Comparison of ENCODE assay signal across 8 mouse cellular contexts in genomic region chr2:91458673-91459391, GRCm38 (mm10). TPM values are rescaled to one million over a fixed set of nuclear protein-coding genes. Genes with fewer than 3 reads are reported as not detected.
DNase-seq lines count a peak whose midpoint lies in the region; ATAC-seq and TF ChIP-seq lines count a peak whose summit lies in the region.

No protein-coding gene starts in this region.

- no peaks in the 10 kb centered on the region for H3K9me3 ChIP-seq in forebrain, embryonic 12.5 days
- no peaks in the 10 kb centered on the region for H3K9me3 ChIP-seq in hindbrain, postnatal 0 days (ENCODE audit: low read length)
- no peaks in the 10 kb centered on the region for H3K9me3 ChIP-seq in midbrain, embryonic 14.5 days (ENCODE audit: control insufficient read depth, low read length)

- H3K4me1 ChIP-seq in cerebellum, adult 2 months (ENCODE audit: control insufficient read depth, insufficient read depth, low read length) = no peaks in the 10 kb centered on the region
- peaks cover 53% of the 10 kb centered on the region for H3K4me1 ChIP-seq in forebrain, embryonic 12.5 days
- peaks cover 11% of the 10 kb centered on the region; the same call in 1 of the 2 replicates for H3K4me1 ChIP-seq in hindbrain, postnatal 0 days (ENCODE audit: insufficient read depth, low read length)
- peaks cover 50% of the 10 kb centered on the region for H3K4me1 ChIP-seq in midbrain, embryonic 14.5 days (ENCODE audit: control insufficient read depth, insufficient read depth, low read length)

- ATAC-seq in forebrain, embryonic 12.5 days (ENCODE audit: low FRiP score) = no peak
- peak; percentile 73 for ATAC-seq in hindbrain, postnatal 0 days
- no peak for ATAC-seq in midbrain, embryonic 14.5 days (ENCODE audit: low FRiP score, low TSS enrichment)

- peak overlapping the region; percentile 87 for H3K4me2 ChIP-seq in forebrain, embryonic 12.5 days
- peak overlapping the region; percentile 99 for H3K4me2 ChIP-seq in hindbrain, postnatal 0 days (ENCODE audit: low read depth, low read length)
- peak overlapping the region; percentile 99 for H3K4me2 ChIP-seq in midbrain, embryonic 14.5 days (ENCODE audit: low read length)

- H3K27me3 ChIP-seq in cerebellum, adult 2 months (ENCODE audit: control insufficient read depth, insufficient read depth, low read length) = no peaks in the 10 kb centered on the region
- peaks cover 17% of the 10 kb centered on the region for H3K27me3 ChIP-seq in forebrain, embryonic 12.5 days
- no peaks in the 10 kb centered on the region for H3K27me3 ChIP-seq in hindbrain, postnatal 0 days (ENCODE audit: insufficient read depth, low read length)
- H3K27me3 ChIP-seq in midbrain, embryonic 14.5 days (ENCODE audit: control insufficient read depth, insufficient read depth, low read length) = peaks cover 7% of the 10 kb centered on the region; the same call in 1 of the 2 replicates

- DNase-seq in cerebellum, adult 2 months = no peak
- no peak for DNase-seq in cerebellum, adult 9-10 months
- DNase-seq in MN1 (ENCODE audit: low spot score) (peak; percentile 37), liver (peak; percentile 43)
- peak; percentile 75 for DNase-seq in hindbrain, postnatal 0 days (ENCODE audit: low spot score)
- peak; percentile 66 for DNase-seq in midbrain, embryonic 14.5 days
- DNase-seq in thymus, postnatal 36 days = no peak

- WGBS in cerebellum, adult 2 months = 3% methylated on average over 32 of the region's 32 CpGs
- under 1% methylated on average over 32 of the region's 32 CpGs for WGBS in forebrain, embryonic 12.5 days
- under 1% methylated on average over 32 of the region's 32 CpGs for WGBS in hindbrain, postnatal 0 days
- WGBS in midbrain, embryonic 14.5 days = under 1% methylated on average over 32 of the region's 32 CpGs

- TF ChIP-seq CTCF in cerebellum, adult 2 months (IDR thresholded peaks at IDR 0.05; ENCODE audit: borderline replicate concordance, insufficient read depth, low read depth, low read length) = no peak
- peak; percentile 49; the same call in 1 of the 2 replicates for TF ChIP-seq CTCF in hindbrain, postnatal 0 days (IDR thresholded peaks at IDR 0.05; ENCODE audit: low read depth)

- no peaks in the 10 kb centered on the region; the same call in 1 of the 2 replicates for H3K36me3 ChIP-seq in forebrain, embryonic 12.5 days (replicated peaks)
- H3K36me3 ChIP-seq in hindbrain, postnatal 0 days (ENCODE audit: insufficient read depth, low read length) = no peaks in the 10 kb centered on the region
- no peaks in the 10 kb centered on the region for H3K36me3 ChIP-seq in midbrain, embryonic 14.5 days (ENCODE audit: control insufficient read depth, insufficient read depth, low read length)

- H3K9ac ChIP-seq in forebrain, embryonic 12.5 days = peak overlapping the region; percentile 87
- peak overlapping the region; percentile 76 for H3K9ac ChIP-seq in hindbrain, postnatal 0 days (replicated peaks; ENCODE audit: low read length)
- H3K9ac ChIP-seq in midbrain, embryonic 14.5 days (replicated peaks; ENCODE audit: low read length) = peak overlapping the region; percentile 64

- no peak overlapping the region for H3K27ac ChIP-seq in cerebellum, adult 2 months (ENCODE audit: insufficient read depth, low read length)
- H3K27ac ChIP-seq in forebrain, embryonic 12.5 days = peak overlapping the region; percentile 90
- H3K27ac ChIP-seq in hindbrain, postnatal 0 days = peak overlapping the region; percentile 77
- peak overlapping the region; percentile 75 for H3K27ac ChIP-seq in midbrain, embryonic 14.5 days (replicated peaks; ENCODE audit: low read depth, low read length)

- no peak for TF ChIP-seq POLR2A in cerebellum, adult 2 months (IDR thresholded peaks at IDR 0.05; ENCODE audit: borderline replicate concordance, insufficient read depth, low read length)

- peak overlapping the region; percentile 60 for H3K4me3 ChIP-seq in cerebellum, adult 2 months (replicated peaks; ENCODE audit: insufficient read depth, low read depth, low read length)
- H3K4me3 ChIP-seq in forebrain, embryonic 12.5 days (replicated peaks) = peak overlapping the region; percentile 78
- peak overlapping the region; percentile 72 for H3K4me3 ChIP-seq in hindbrain, postnatal 0 days (ENCODE audit: low read length)
- H3K4me3 ChIP-seq in midbrain, embryonic 14.5 days (replicated peaks; ENCODE audit: low read depth, low read length) = peak overlapping the region; percentile 63

RNA-seq across cellular contexts. Expression of gene Lrp4, which starts 1.5 kb away (rescaled TPM):
- polyA plus RNA-seq in cerebellum, adult 2 months (2012; rRNA removed) = 5.5 and 5.9 TPM in 2 replicates
- polyA plus RNA-seq in forebrain, embryonic 12.5 days (2016; fragmentation: Nextera tagmentation; extraction: Ambion mirVana) = 9.1 and 9.5 TPM in 2 replicates
- 28.0 and 28.4 TPM in 2 replicates for total RNA-seq in hindbrain, postnatal 0 days (2014; rRNA removed)
- polyA plus RNA-seq in hindbrain, postnatal 0 days (2015; fragmentation: Nextera tagmentation; extraction: Ambion mirVana) = 4.9 and 6.7 TPM in 2 replicates
- 2.8 and 4.7 TPM in 2 replicates for polyA plus RNA-seq in midbrain, embryonic 14.5 days (2014; fragmentation: Nextera tagmentation; extraction: Ambion mirVana)

RNA-seq across cellular contexts. Expression of gene 1110051M20Rik, which starts 14.3 kb away (rescaled TPM):
- polyA plus RNA-seq in cerebellum, adult 2 months (2012; rRNA removed) = 103 and 106 TPM in 2 replicates
- 110 and 114 TPM in 2 replicates for polyA plus RNA-seq in forebrain, embryonic 12.5 days (2016; fragmentation: Nextera tagmentation; extraction: Ambion mirVana)
- 152 and 175 TPM in 2 replicates for total RNA-seq in hindbrain, postnatal 0 days (2014; rRNA removed)
- polyA plus RNA-seq in hindbrain, postnatal 0 days (2015; fragmentation: Nextera tagmentation; extraction: Ambion mirVana) = 136 and 141 TPM in 2 replicates
- polyA plus RNA-seq in midbrain, embryonic 14.5 days (2014; fragmentation: Nextera tagmentation; extraction: Ambion mirVana) = 175 and 176 TPM in 2 replicates

Comparison
In these comparisons a context has a peak if more than half of its experiments do, and no peak if none do; other contexts are left out.
1. DNase-seq: peak in MN1 (single experiment), hindbrain, postnatal 0 days (single experiment), liver (single experiment) and midbrain, embryonic 14.5 days (single experiment); none in cerebellum, adult 2 months (0 of 2), cerebellum, adult 9-10 months (single experiment) and thymus, postnatal 36 days (0 of 2).
2. Peak in every context shown above with its lines, with median percentiles within 50 percentile points of each other: H3K4me3 ChIP-seq, H3K4me2 ChIP-seq and H3K9ac ChIP-seq.